Mouse (Mus musculus) adrenal gland, adult (tissue): ENCODE data around the gene Cox7a2l.

ENCODE experiments used
- DNase-seq, 2 experiments: peaks; one replicate each; pipeline ENCODE4 v3.0.0; 2022 to 2023; ENCODE audit warnings: low spot score in 1 of 2; ENCODE audit not compliant: inconsistent age in 2 of 2

Gene Cox7a2l

GRCm38 (mm10) chr17:83457271-83457670 is 59.9 kb downstream of the Cox7a2l start:
- DNase-seq = no peak

GRCm38 (mm10) chr17:83453587-83453986 is 63.5 kb downstream of the Cox7a2l start:
- no peak for DNase-seq

- DNase-seq = no peak
Measured at GRCm38 (mm10) chr17:83452451-83452850, 64.7 kb downstream of the Cox7a2l start.
